Mouse (Mus musculus): ENCODE measurements at regions not wholly inside any gene's neighbourhood (a gene's known extent, or its start where the extent isn't known, plus 50 kb on each side); places are given as distances from the start of the nearest gene placed in this dataset.

GRCm38 (mm10) chr11:112121831-112122230, 660.2 kb upstream of the Sox9 start:
- H3K4me1 ChIP-seq (ENCODE audit: control insufficient read depth, insufficient read depth, low read length), result peaks cover 7% of the 10 kb centered on the region; the same call in 1 of the 2 replicates
- no peak overlapping the region for H3K9ac ChIP-seq (ENCODE audit: low read depth, low read length, severe bottlenecking)
- H3K36me3 ChIP-seq (ENCODE audit: control insufficient read depth, insufficient read depth, low read length), result no peaks in the 10 kb centered on the region
- WGBS, result 47% methylated on average over 5 of the region's 5 CpGs
- no peaks in the 10 kb centered on the region for H3K9me3 ChIP-seq (ENCODE audit: control insufficient read depth, low read length)
- no peak overlapping the region for H3K27ac ChIP-seq (replicated peaks; ENCODE audit: low read depth, low read length)
- H3K4me3 ChIP-seq (replicated peaks; ENCODE audit: low read length), result no peak overlapping the region
- no peak for TF ChIP-seq POLR2A (IDR thresholded peaks at IDR 0.05; ENCODE audit: borderline replicate concordance, extremely low read depth, insufficient read depth, insufficient read length)
- ATAC-seq (ENCODE audit: low FRiP score, low read depth), result no peak
- no peaks in the 10 kb centered on the region; the same call in 1 of the 2 replicates for H3K27me3 ChIP-seq (ENCODE audit: control insufficient read depth, insufficient read depth, low read length)
- DNase-seq (ENCODE audit: low spot score), result no peak
- H3K4me2 ChIP-seq (replicated peaks; ENCODE audit: low read depth, low read length, severe bottlenecking), result no peak overlapping the region

- ATAC-seq (ENCODE audit: low FRiP score, low read depth) (no peak), DNase-seq (ENCODE audit: low spot score) (no peak)
- H3K9me3 ChIP-seq (ENCODE audit: control insufficient read depth, low read length), result no peaks in the 10 kb centered on the region
- H3K27me3 ChIP-seq (ENCODE audit: control insufficient read depth, insufficient read depth, low read length), result no peaks in the 10 kb centered on the region; the same call in 1 of the 2 replicates
- WGBS, result 34% methylated on average over 12 of the region's 12 CpGs
- H3K4me2 ChIP-seq (replicated peaks; ENCODE audit: low read depth, low read length, severe bottlenecking), result no peak overlapping the region
- no peak for TF ChIP-seq POLR2A (IDR thresholded peaks at IDR 0.05; ENCODE audit: borderline replicate concordance, extremely low read depth, insufficient read depth, insufficient read length)
- H3K9ac ChIP-seq (ENCODE audit: low read depth, low read length, severe bottlenecking), result no peak overlapping the region
- H3K27ac ChIP-seq (replicated peaks; ENCODE audit: low read depth, low read length), result no peak overlapping the region
- no peaks in the 10 kb centered on the region for H3K36me3 ChIP-seq (ENCODE audit: control insufficient read depth, insufficient read depth, low read length)
- H3K4me3 ChIP-seq (replicated peaks; ENCODE audit: low read length), result no peak overlapping the region
- H3K4me1 ChIP-seq (ENCODE audit: control insufficient read depth, insufficient read depth, low read length), result peaks cover 7% of the 10 kb centered on the region; the same call in 1 of the 2 replicates
Measured at GRCm38 (mm10) chr11:112125249-112125933, 656.6 kb upstream of the Sox9 start.

- Histone ChIP-seq H3K9me3 (ENCODE audit: control insufficient read depth, low read length) (no peaks in the 10 kb centered on the region), H3K36me3 (ENCODE audit: control insufficient read depth, insufficient read depth, low read length) (no peaks in the 10 kb centered on the region), H3K27ac (replicated peaks; ENCODE audit: low read depth, low read length) (no peak overlapping the region), H3K4me2 (replicated peaks; ENCODE audit: low read depth, low read length, severe bottlenecking) (no peak overlapping the region), H3K4me3 (replicated peaks; ENCODE audit: low read length) (no peak overlapping the region), H3K27me3 (ENCODE audit: control insufficient read depth, insufficient read depth, low read length) (no peaks in the 10 kb centered on the region), H3K4me1 (ENCODE audit: control insufficient read depth, insufficient read depth, low read length) (peaks cover 5% of the 10 kb centered on the region; the same call in 1 of the 2 replicates), H3K9ac (ENCODE audit: low read depth, low read length, severe bottlenecking) (no peak overlapping the region)
- ATAC-seq (ENCODE audit: low FRiP score, low read depth), result no peak
- no peak for TF ChIP-seq POLR2A (IDR thresholded peaks at IDR 0.05; ENCODE audit: borderline replicate concordance, extremely low read depth, insufficient read depth, insufficient read length)
- DNase-seq (ENCODE audit: low spot score), result no peak
- 72% methylated on average over 4 of the region's 4 CpGs for WGBS
Measured at GRCm38 (mm10) chr11:112130090-112130489, 651.9 kb upstream of the Sox9 start.

- Histone ChIP-seq H3K9me3 (ENCODE audit: control insufficient read depth, low read length) (no peaks in the 10 kb centered on the region), H3K36me3 (ENCODE audit: control insufficient read depth, insufficient read depth, low read length) (no peaks in the 10 kb centered on the region), H3K4me1 (ENCODE audit: control insufficient read depth, insufficient read depth, low read length) (peaks cover 4% of the 10 kb centered on the region), H3K4me2 (replicated peaks; ENCODE audit: low read depth, low read length, severe bottlenecking) (no peak overlapping the region), H3K4me3 (replicated peaks; ENCODE audit: low read length) (no peak overlapping the region), H3K27me3 (ENCODE audit: control insufficient read depth, insufficient read depth, low read length) (no peaks in the 10 kb centered on the region), H3K27ac (replicated peaks; ENCODE audit: low read depth, low read length) (no peak overlapping the region), H3K9ac (ENCODE audit: low read depth, low read length, severe bottlenecking) (no peak overlapping the region)
- no peak for TF ChIP-seq POLR2A (IDR thresholded peaks at IDR 0.05; ENCODE audit: borderline replicate concordance, extremely low read depth, insufficient read depth, insufficient read length)
- DNase-seq (ENCODE audit: low spot score), result no peak
- ATAC-seq (ENCODE audit: low FRiP score, low read depth), result no peak
- 13% methylated on average over 8 of the region's 8 CpGs for WGBS
Measured at GRCm38 (mm10) chr11:112137401-112138020, 644.5 kb upstream of the Sox9 start.

- Histone ChIP-seq H3K4me2 (replicated peaks; ENCODE audit: low read depth, low read length, severe bottlenecking) (no peak overlapping the region), H3K27ac (replicated peaks; ENCODE audit: low read depth, low read length) (no peak overlapping the region), H3K36me3 (ENCODE audit: control insufficient read depth, insufficient read depth, low read length) (no peaks in the 10 kb centered on the region), H3K9me3 (ENCODE audit: control insufficient read depth, low read length) (no peaks in the 10 kb centered on the region), H3K4me3 (replicated peaks; ENCODE audit: low read length) (no peak overlapping the region), H3K27me3 (ENCODE audit: control insufficient read depth, insufficient read depth, low read length) (no peaks in the 10 kb centered on the region), H3K4me1 (ENCODE audit: control insufficient read depth, insufficient read depth, low read length) (peaks cover 4% of the 10 kb centered on the region), H3K9ac (ENCODE audit: low read depth, low read length, severe bottlenecking) (no peak overlapping the region)
- DNase-seq (ENCODE audit: low spot score) (no peak), ATAC-seq (ENCODE audit: low FRiP score, low read depth) (no peak)
- 54% methylated on average over 9 of the region's 9 CpGs for WGBS
- no peak for TF ChIP-seq POLR2A (IDR thresholded peaks at IDR 0.05; ENCODE audit: borderline replicate concordance, extremely low read depth, insufficient read depth, insufficient read length)
Measured at GRCm38 (mm10) chr11:112140058-112140457, 642.0 kb upstream of the Sox9 start.

Measured in limb, embryonic 14.5 days (tissue).